Mouse (Mus musculus) hindbrain, embryonic 10.5 days (tissue): ENCODE data around the gene Lef1. TPM values are rescaled to one million over a fixed set of nuclear protein-coding genes. Genes with fewer than 3 reads are reported as not detected.

ENCODE experiments used
- DNase-seq: peaks from one replicate; pipeline ENCODE4 v3.0.0-alpha.2; 2017; ENCODE audit warnings: low spot score
- H3K27ac ChIP-seq: fragments of 300-500 bp; sonication (generic); 2 replicates; pipeline ENCODE4 v1.5.1; 2016; ENCODE audit warnings: mild to moderate bottlenecking, moderate library complexity
- H3K27me3 ChIP-seq: fragments of 300-500 bp; sonication (generic); 2 replicates; pipeline ENCODE4 v1.6.1; 2016; ENCODE audit warnings: mild to moderate bottlenecking; ENCODE audit not compliant: poor library complexity, insufficient read depth, severe bottlenecking
- H3K36me3 ChIP-seq: fragments of 300-500 bp; sonication (generic); 2 replicates; pipeline ENCODE4 v1.6.1; 2016; ENCODE audit warnings: mild to moderate bottlenecking, moderate library complexity
- H3K4me1 ChIP-seq: fragments of 300-500 bp; sonication (generic); replicated peaks from 2 replicates; pipeline ENCODE4 v1.6.1; 2016; ENCODE audit warnings: mild to moderate bottlenecking
- H3K4me3 ChIP-seq: fragments of 300-500 bp; sonication (generic); 2 replicates; pipeline ENCODE4 v1.5.1; 2016; ENCODE audit warnings: mild to moderate bottlenecking, moderate library complexity
- H3K9me3 ChIP-seq: fragments of 300-500 bp; sonication (generic); 2 replicates; pipeline ENCODE4 v1.6.1; 2016; ENCODE audit warnings: mild to moderate bottlenecking, moderate library complexity
- WGBS: fragments of 180-500 bp; shearing (Covaris S2); methylation state at CpG from one replicate; pipeline ENCODE4 v1.1.7; 2016; 5-methylcytosine and 5-hydroxymethylcytosine counted together
- polyA plus RNA-seq: library from polyadenylated mRNA; unstranded; fragments of >200 nt; fragmentation: Nextera tagmentation; extraction: Ambion mirVana; gene quantifications from 2 replicates; pipeline ENCODE4 v1.2.1, GENCODE M21; 2016

The Lef1 gene
- polyA plus RNA-seq, 1 experiment from 2014 or later = 24.8 TPM

GRCm38 (mm10) chr3:131272374-131273100, 162.3 kb downstream of the Lef1 start:
- H3K27me3 ChIP-seq = peaks cover 6% of the 10 kb centered on the region; the same call in 1 of the 2 replicates
- no peaks in the 10 kb centered on the region for H3K36me3 ChIP-seq
- H3K27ac ChIP-seq = peak overlapping the region; percentile 90
- peaks cover 28% of the 10 kb centered on the region for H3K4me1 ChIP-seq
- H3K9me3 ChIP-seq = no peaks in the 10 kb centered on the region
- DNase-seq = no peak
- H3K4me3 ChIP-seq = peak overlapping the region; percentile 82
- WGBS = 65% methylated on average over 10 of the region's 10 CpGs

Other genes starting within 250 kb of the Lef1 start
- gene Hadh, start 161.6 kb downstream of the Lef1 start, polyA plus RNA-seq = 73.1 and 81.1 TPM in 2 replicates
- gene Cyp2u1, start 192.8 kb downstream of the Lef1 start, polyA plus RNA-seq = 0.91 and 1.5 TPM in 2 replicates